Mouse (Mus musculus) stomach, postnatal 0 days (tissue): Measurements from ENCODE around the gene Fhod1. TPM values are rescaled to one million over a fixed set of nuclear protein-coding genes. Genes with fewer than 3 reads are reported as not detected.

ENCODE experiments used
- ATAC-seq: fragments of 200-750 bp; cut with Nextera tagmentation; 2 replicates; pipeline ENCODE4 v1.8.0; 2017; ENCODE audit not compliant: low FRiP score, low TSS enrichment
- DNase-seq: peaks from one replicate; pipeline ENCODE4 v3.0.0-alpha.2; 2016; ENCODE audit warnings: low spot score
- H3K27ac ChIP-seq: fragments of 300-500 bp; sonication (generic); replicated peaks from 2 replicates; pipeline ENCODE4 v1.5.1; 2014; ENCODE audit warnings: mild to moderate bottlenecking, control low read depth
- H3K27me3 ChIP-seq: fragments of 300-500 bp; sonication (generic); 2 replicates; pipeline ENCODE4 v1.6.1; 2014; ENCODE audit warnings: low read length; ENCODE audit not compliant: control insufficient read depth, insufficient read depth
- H3K36me3 ChIP-seq: fragments of 300-500 bp; sonication (generic); 2 replicates; pipeline ENCODE4 v1.6.1; 2014; ENCODE audit warnings: low read length, mixed read lengths; ENCODE audit not compliant: control insufficient read depth, insufficient read depth
- H3K4me1 ChIP-seq: fragments of 300-500 bp; sonication (generic); replicated peaks from 2 replicates; pipeline ENCODE4 v1.6.1; 2014; ENCODE audit warnings: antibody characterized with exemption; ENCODE audit not compliant: control insufficient read depth, insufficient read depth
- H3K4me2 ChIP-seq: fragments of 300-500 bp; sonication (generic); replicated peaks from 2 replicates; pipeline ENCODE4 v1.6.1; 2014; ENCODE audit warnings: low read depth, mild to moderate bottlenecking, control low read depth, moderate library complexity
- H3K4me3 ChIP-seq: fragments of 300-500 bp; sonication (generic); 2 replicates; pipeline ENCODE4 v1.5.1; 2014; ENCODE audit warnings: low read depth, low read length, control low read depth
- H3K9ac ChIP-seq: fragments of 300-500 bp; sonication (generic); 2 replicates; pipeline ENCODE4 v1.6.1; 2014; ENCODE audit warnings: mild to moderate bottlenecking, low read length, control low read depth, mixed read lengths
- H3K9me3 ChIP-seq: fragments of 300-500 bp; sonication (generic); 2 replicates; pipeline ENCODE4 v1.6.1; 2016; ENCODE audit warnings: low read length; ENCODE audit not compliant: control insufficient read depth
- CTCF ChIP-seq: IDR thresholded peaks from 2 replicates; pipeline ENCODE4 v1.5.1; 2016; ENCODE audit warnings: antibody characterized with exemption, low read depth, mild to moderate bottlenecking, moderate library complexity
- EP300 ChIP-seq: optimal IDR thresholded peaks from 2 replicates; pipeline ENCODE3; 2016; ENCODE audit warnings: antibody characterized with exemption
- WGBS: fragments of 180-500 bp; shearing (Covaris S2); extraction: QIAGEN DNeasy Blood & Tissue Kit; methylation state at CpG from one replicate; pipeline ENCODE4 v1.1.7; 2014; 5-methylcytosine and 5-hydroxymethylcytosine counted together
- polyA plus RNA-seq: library from polyadenylated mRNA; unstranded; fragments of >200 nt; fragmentation: Nextera tagmentation; extraction: Ambion mirVana; gene quantifications from 2 replicates; pipeline ENCODE4 v1.2.1, GENCODE M21; 2015

The Fhod1 gene
- polyA plus RNA-seq, 1 experiment from 2014 or later, result 0.63 TPM

- no peak for TF ChIP-seq EP300
- no peak for TF ChIP-seq CTCF
- DNase-seq (no peak), ATAC-seq (no peak)
- Histone ChIP-seq H3K27me3 (no peaks in the 10 kb centered on the region), H3K27ac (no peak overlapping the region), H3K9me3 (no peaks in the 10 kb centered on the region), H3K36me3 (no peaks in the 10 kb centered on the region), H3K4me3 (no peak overlapping the region), H3K4me1 (no peaks in the 10 kb centered on the region), H3K9ac (no peak overlapping the region), H3K4me2 (no peak overlapping the region)
- WGBS, result 56% methylated on average over 12 of the region's 12 CpGs
Measured at GRCm38 (mm10) chr8:105361751-105362702, 14.3 kb upstream of the Fhod1 start.

DNA sequence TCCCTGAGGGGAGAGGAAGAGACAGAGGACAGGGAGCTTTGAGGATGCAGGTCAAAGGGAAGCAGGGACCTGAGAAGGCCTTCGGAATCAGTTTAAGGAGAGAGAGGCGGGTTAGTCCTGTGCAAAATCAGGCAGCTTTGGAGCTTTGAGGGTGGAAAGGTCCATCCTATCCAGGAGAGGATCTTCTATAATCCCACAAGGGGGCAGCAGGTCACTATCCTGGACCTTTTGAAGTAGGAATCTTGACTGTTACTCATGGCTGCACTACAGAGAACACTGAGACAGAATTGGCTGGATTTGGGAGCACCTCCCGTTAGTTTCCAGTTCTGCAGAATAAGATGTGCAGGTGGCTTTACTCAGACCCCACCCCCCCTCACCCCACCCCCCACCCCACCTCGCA lies 11.9 kb upstream of the Fhod1 start:
- DNase-seq, result no peak

GRCm38 (mm10) chr8:105359208-105359607 lies 11.5 kb upstream of the Fhod1 start:
- H3K27me3 ChIP-seq, result no peaks in the 10 kb centered on the region
- no peak overlapping the region for H3K27ac ChIP-seq
- H3K4me3 ChIP-seq, result no peak overlapping the region
- H3K9me3 ChIP-seq, result no peaks in the 10 kb centered on the region
- no peak for TF ChIP-seq EP300
- TF ChIP-seq CTCF, result no peak
- H3K4me1 ChIP-seq, result no peaks in the 10 kb centered on the region
- H3K4me2 ChIP-seq, result no peak overlapping the region
- 59% methylated on average over 15 of the region's 15 CpGs for WGBS
- ATAC-seq, result no peak
- DNase-seq, result no peak
- H3K9ac ChIP-seq, result no peak overlapping the region
- H3K36me3 ChIP-seq, result no peaks in the 10 kb centered on the region

More for the DNA sequence above, 11.9 kb upstream of the Fhod1 start:
- Histone ChIP-seq H3K4me2 (no peak overlapping the region), H3K27me3 (no peaks in the 10 kb centered on the region), H3K4me1 (no peaks in the 10 kb centered on the region), H3K36me3 (no peaks in the 10 kb centered on the region), H3K4me3 (no peak overlapping the region), H3K9me3 (no peaks in the 10 kb centered on the region), H3K27ac (no peak overlapping the region), H3K9ac (no peak overlapping the region)
- ATAC-seq, result peak; percentile 46; the same call in 1 of the 2 replicates
- 49% methylated on average over 4 of the region's 4 CpGs for WGBS
- TF ChIP-seq CTCF (peak; percentile 70), EP300 (no peak)

- no peaks in the 10 kb centered on the region for H3K9me3 ChIP-seq
- no peak overlapping the region for H3K27ac ChIP-seq
- TF ChIP-seq EP300, result no peak
- no peak overlapping the region for H3K4me2 ChIP-seq
- ATAC-seq, result 0 out of 2 replicates have a peak, but pooled peaks have one; percentile 2
- no peak for DNase-seq
- no peak overlapping the region for H3K9ac ChIP-seq
- 83% methylated on average over 14 of the region's 14 CpGs for WGBS
- no peaks in the 10 kb centered on the region for H3K36me3 ChIP-seq
- no peaks in the 10 kb centered on the region for H3K4me1 ChIP-seq
- H3K4me3 ChIP-seq, result no peak overlapping the region
- H3K27me3 ChIP-seq, result no peaks in the 10 kb centered on the region
Measured at GRCm38 (mm10) chr8:105356681-105357080, 8.9 kb upstream of the Fhod1 start.

- Histone ChIP-seq H3K36me3 (no peaks in the 10 kb centered on the region), H3K4me2 (no peak overlapping the region), H3K9me3 (no peaks in the 10 kb centered on the region), H3K27ac (no peak overlapping the region), H3K9ac (no peak overlapping the region), H3K27me3 (no peaks in the 10 kb centered on the region), H3K4me1 (no peaks in the 10 kb centered on the region), H3K4me3 (no peak overlapping the region)
- DNase-seq (no peak), ATAC-seq (no peak)
- 72% methylated on average over 26 of the region's 26 CpGs for WGBS
- TF ChIP-seq CTCF, result no peak
- no peak for TF ChIP-seq EP300
Measured at GRCm38 (mm10) chr8:105355179-105356024, 7.6 kb upstream of the Fhod1 start.
